Mouse (Mus musculus) cerebellum, adult 9-11 months (tissue): ENCODE data around the gene Stab1.
A peak's percentile ranks its signal among the peaks of the same experiment; 100 is the strongest.

ENCODE experiments used
- DNase-seq: peaks from one replicate; pipeline ENCODE4 v3.0.0; 2022

The Stab1 gene

GRCm38 (mm10) chr14:31168425-31168824 lies at the start of gene Stab1:
Stab1 (minus strand) TSS chr14:31168641.
- DNase-seq = no peak

- DNase-seq = peak; percentile 89
Observed at GRCm38 (mm10) chr14:31217666-31218065, 49.2 kb upstream of the Stab1 start, which contains the start of gene Sema3g. Sema3g (plus strand) TSS chr14:31217860.

- no peak for DNase-seq
Observed at GRCm38 (mm10) chr14:31216846-31217245, 48.4 kb upstream of the Stab1 start, which contains the start of gene Nisch. Nisch (minus strand) TSS chr14:31216946.

DNA sequence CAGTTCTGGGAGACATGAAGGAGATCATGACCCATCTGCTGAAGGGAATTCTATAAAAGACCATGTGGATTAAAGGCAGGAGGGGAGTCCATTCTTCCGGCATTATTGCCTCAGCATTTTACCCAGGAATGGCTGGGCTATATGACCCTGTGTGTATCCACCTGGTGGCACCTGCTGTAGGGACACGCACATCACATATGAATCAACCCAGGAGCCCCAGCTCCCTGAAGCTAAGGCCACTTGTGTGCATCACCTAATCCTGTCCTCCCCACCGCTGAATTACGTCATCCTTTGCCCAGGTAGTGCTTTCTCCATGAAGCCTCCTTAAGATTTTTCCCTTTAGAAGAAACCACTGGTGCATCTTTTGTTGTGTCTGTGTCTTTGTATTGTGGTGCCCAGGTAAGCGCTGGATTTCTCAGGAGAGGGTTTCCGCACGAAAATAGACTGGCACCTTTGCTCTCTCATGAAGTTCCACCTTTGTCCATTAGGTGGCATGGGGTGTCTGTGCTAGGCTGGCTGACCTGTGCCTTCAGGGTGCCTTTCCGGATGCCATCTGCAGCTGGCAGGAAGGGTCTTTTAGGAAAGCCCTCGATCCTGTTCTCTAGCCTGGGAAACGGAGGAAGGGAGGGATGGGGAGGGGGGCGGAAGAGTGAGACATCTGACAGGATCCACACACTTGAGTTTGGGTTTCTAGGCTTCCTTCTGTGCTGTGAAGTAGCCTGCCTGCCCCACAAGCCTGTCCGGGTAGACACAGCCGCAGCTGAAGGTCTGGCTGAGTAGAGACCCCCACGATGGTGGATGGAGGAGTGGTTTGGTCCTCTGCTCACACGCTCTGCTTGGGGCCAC lies 46.9 kb upstream of the Stab1 start:
- DNase-seq = peak; percentile 79

GRCm38 (mm10) chr14:31214684-31215083 lies 46.2 kb upstream of the Stab1 start:
- DNase-seq = no peak

DNA sequence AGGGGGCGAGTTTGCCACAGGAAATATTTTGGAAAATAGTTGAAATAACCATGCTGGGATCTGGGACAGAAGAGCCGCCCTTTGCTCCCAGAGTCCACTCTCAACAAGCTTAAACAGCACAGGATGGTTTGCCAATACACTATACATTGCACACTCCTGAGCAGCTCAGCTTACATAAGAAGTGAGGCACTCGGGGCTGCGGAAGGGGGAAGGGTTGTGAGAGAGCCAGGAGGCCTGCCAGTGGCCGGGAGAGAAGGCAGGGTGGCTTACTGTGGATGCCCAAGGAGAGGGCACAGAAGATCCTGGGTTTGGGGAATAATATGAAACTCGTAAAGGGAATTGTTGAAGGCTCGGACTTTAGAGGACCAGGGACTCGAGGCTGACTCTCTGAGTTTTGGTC lies 45.4 kb upstream of the Stab1 start:
- DNase-seq = no peak

DNA sequence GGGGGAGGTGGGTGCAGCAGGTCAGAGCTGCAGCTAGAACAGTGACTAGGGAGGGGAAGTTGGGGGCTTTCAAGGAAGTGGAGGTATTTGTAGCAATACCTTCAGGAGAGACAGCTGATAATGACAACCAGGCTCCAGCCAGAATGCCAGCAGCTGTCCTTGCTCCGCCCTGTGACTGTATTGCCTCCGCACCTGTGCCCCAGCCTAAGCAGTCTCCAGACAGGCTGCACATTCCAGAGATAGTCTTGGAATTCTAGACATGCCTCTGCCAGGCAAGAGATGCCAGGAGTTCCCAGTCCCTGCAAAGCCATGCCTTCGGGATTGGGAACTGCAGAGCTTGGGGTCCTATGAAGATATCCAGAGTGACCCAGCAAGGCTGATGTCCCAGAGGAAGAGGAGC lies 44.1 kb upstream of the Stab1 start:
- DNase-seq = no peak

DNA sequence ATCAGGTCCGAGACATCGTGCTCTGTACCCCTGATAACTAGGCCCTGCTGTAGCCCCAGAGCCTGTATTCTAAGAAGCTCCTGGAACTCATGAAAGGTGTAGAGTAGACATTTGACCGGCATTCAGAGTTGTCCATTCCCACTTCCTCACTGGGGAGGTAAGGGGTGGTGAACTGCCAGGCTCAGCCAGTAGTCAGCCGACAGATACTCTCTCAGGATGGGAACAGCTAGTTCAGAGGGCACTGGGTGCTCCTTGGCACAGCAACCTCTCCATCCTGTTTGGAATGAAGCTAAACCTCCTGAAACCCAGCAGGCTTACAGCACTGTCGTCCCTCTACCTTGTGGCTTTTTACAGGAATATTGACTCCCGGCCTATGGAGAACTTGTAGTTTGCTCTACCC lies 43.4 kb upstream of the Stab1 start:
- no peak for DNase-seq

DNA sequence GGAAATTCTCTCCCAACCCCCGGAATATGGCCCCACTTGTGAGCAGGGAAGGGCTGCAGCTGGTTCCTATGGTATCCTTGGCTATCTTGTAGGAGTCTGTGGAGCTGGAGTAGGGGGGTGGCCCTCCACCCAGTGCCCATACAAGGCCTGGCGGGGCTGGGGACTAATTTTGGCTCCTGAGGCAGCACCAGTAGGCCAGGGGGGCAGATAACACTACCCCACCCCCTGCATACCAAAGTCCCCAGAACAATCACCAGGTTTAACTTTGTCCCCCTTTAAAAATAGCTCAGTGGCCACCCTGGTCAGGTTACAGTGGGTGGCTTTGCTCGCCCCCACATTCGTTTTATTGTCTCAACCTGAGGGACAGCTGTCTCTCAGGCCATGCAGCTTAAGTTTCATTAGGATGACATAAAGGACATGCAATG lies 40.7 kb upstream of the Stab1 start:
- DNase-seq = peak; percentile 40

DNA sequence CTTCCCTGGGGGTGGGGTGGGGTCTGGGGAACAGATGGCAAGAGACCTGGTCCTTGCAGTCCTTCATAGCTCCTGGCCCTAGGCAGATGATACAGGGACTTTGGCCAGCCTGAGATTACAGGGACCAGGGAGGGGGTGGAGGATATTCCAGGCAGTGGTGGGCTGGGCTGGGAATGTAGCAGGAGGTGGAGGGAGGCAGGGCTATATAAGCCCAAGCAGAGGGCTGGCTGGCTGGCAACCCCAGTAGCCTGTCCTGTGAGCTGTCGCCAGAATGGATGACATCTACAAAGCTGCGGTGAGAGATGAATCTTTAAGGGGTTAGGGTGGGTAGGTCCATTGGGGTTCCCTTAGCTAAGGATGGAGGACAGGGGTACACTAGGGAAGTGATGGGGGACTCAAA lies 39.6 kb upstream of the Stab1 start, which contains the start of gene Tnnc1:
TSS of gene Tnnc1 (plus strand) at position 229 of the 400 bp plus-strand sequence.
- peak; percentile 55 for DNase-seq

- peak; percentile 66 for DNase-seq
Observed at GRCm38 (mm10) chr14:31207070-31207830, 38.8 kb upstream of the Stab1 start.

DNA sequence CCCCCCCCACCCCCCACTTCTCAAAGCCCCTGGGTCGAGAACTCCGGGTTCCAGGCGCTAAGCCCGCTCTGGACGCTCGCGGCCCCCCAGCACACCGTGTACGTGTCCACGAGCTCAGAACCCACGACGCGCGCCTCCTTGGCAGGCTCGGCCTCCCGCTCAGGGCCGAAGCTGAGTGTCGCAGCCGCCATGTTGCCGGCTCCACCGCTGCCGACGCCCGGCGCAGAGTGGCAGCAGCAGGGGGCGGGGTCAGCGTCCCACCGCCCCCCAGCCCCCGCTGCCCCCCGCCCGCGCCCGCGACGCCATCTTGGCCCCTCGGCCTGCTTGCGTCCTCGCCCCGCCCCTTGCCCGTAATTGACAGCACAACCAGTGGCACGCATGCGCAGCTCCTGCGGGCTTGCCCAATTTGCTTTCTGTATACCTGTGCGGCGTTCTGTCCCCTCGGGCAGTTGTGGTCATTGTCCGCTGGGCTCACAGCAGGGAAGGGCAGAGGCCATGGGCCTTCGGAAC lies 38.1 kb upstream of the Stab1 start:
- DNase-seq = peak; percentile 96

DNA sequence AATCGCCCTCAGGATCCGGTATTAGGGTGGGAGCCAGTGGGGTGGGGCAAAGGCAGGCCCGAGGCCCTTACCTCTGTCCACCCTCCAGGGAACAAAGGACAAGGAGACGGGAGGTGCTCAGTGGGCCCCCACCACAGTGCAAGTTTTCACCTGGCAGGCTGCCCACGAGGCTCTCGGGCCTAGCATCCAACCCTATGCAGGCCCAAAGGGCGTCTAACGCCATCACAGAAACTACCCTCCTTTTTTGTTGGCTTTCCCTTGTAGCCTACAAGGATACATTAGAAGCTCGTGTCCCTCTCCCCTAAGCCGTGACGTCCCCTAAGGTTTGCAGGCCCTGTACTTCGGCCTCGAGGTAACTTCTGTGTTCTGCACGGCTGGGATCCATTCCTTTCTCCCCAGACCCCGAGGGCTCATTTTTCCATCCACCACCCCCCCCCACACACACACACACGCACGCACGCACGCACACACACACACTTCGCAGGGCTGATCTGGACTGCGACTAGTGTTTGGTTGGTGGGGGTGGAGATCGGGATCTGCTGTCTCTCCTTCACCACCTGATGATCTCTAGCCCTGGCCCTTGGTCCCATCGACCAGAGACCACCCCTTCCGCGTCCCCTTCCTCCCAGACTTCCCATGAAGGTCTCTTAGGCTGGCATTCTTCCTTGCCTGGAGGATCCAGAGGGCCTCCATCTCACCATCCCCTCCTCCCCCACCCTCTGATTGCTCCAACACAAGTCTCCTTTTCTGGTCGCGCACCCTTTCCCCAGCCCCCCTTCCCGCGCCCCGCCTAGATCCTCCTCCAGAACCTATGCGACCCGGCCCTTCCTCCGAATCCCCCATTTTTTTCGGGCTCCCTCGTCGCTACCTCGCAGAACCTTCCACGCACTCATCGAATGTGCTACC lies 37.4 kb upstream of the Stab1 start:
- peak; percentile 79 for DNase-seq

- no peak for DNase-seq
Observed at GRCm38 (mm10) chr14:31205244-31205561, 36.8 kb upstream of the Stab1 start.

DNA sequence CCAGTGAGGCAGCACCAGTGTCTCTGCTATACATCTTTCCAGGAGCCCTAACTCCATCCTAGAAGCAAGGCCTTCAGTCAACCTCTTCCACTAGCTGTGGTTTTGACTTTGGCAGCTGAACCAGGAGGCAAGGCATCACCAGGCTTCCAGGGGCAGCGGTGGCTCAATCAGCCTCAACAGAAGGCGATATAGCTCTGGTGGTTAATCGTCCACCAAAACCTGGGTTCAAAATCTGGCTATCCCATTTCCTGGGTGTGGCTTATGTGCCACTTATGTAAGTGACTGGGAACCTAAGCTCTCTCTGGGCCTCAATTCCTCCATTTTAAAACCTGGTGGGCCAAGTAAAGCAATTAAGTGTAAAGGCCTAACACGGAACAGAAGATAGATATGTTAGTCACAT lies 36.4 kb upstream of the Stab1 start:
- no peak for DNase-seq

DNA sequence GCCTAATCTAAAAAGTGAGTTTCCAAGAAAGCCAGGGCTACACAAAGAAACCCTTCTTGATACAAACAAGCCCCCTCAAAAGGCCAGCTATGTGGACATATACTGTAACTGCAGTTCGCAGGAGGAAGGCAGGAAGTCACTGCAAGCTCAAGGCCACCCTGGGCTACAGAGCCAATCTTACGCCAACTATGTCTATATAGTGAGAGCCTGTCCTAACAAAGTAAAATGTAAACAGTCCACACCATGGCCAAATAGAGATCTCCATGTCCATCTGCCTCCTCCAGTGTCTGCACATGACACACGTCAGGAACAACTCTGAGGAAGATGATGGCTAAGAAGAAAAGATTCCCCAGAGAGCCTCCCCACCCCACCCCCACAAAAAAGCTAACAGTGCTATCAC lies 31.6 kb upstream of the Stab1 start:
- DNase-seq = no peak

GRCm38 (mm10) chr14:31199599-31199998 lies 31.2 kb upstream of the Stab1 start:
- DNase-seq = no peak

GRCm38 (mm10) chr14:31197547-31198516 lies 29.4 kb upstream of the Stab1 start:
- DNase-seq = peak; percentile 36

DNA sequence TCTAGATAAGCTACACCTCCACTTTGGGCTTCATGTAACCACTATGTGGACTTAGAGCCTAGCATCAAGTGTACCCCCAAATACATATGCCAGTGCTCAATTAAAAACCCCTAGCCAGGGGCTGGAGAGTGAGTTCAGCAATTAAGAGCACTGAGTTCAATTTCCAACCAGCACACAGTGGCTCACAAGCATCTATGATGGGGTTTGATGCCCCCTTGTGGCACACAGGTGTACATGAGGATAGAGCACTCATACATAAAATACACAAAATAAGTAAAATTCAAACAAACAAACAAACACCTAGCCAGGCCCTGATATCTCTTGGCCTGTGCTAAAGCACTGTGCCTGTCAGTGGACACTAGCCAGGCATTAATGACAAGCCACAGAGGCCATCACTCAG lies 27.5 kb upstream of the Stab1 start:
- DNase-seq = no peak

- no peak for DNase-seq
Observed at GRCm38 (mm10) chr14:31195521-31195920, 27.1 kb upstream of the Stab1 start.

DNA sequence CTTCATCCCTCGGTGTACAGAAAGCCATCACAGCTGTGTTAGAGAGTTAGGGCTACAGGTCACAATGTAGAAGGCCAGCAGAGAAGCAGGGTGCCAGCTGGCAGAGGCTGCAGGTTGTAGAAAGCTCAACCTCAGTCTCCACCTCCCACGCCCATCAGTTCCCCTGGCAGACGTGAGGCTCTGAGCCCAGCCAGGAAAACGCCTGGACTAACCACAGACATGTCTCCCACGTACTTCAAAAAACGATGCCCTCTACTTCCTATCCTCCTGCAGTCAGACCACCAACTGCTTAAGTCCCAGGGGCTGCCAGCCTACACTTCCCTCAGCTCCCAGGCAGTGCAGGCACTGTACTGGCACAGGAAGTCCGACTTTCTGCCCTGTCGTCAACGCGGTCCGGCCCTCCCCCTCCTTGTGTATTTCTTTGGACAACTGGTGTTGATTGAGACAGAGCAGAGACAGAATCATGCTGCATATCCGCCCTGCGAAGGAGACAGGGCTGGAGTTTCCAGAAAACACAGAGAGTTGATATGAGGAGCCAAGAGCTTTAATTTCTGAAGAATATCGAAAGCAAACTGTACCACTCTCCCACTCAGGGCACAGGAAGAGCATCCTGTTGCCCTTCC lies 26.6 kb upstream of the Stab1 start:
- peak; percentile 78 for DNase-seq
